Mouse (Mus musculus): ENCODE results near the gene Shisa3.

GRCm38 (mm10) chr5:67574039-67574438 is 33.6 kb upstream of the Shisa3 start:
- TF ChIP-seq POLR2A (IDR thresholded peaks at IDR 0.05; ENCODE audit: control insufficient read depth, extremely low read depth, insufficient read depth, low read length, poor library complexity) (no peak), CTCF (IDR thresholded peaks at IDR 0.05; ENCODE audit: borderline replicate concordance, control insufficient read depth, extremely low read depth, insufficient read depth, low read length, poor library complexity) (no peak)

All from thymus, adult 2 months (tissue).